Mouse (Mus musculus) midbrain, embryonic 16.5 days (tissue): ENCODE measurements around the gene Faah. TPM values are rescaled to one million over a fixed set of nuclear protein-coding genes. Genes with fewer than 3 reads are reported as not detected.

Source experiments
- ATAC-seq: fragments of 200-750 bp; cut with Nextera tagmentation; 2 replicates; pipeline ENCODE4 v1.8.0; 2017; ENCODE audit warnings: moderate TSS enrichment
- H3K27ac ChIP-seq: fragments of 300-500 bp; sonication (generic); 2 replicates; pipeline ENCODE4 v1.5.1; 2014; ENCODE audit warnings: mild to moderate bottlenecking, low read length, mixed read lengths
- H3K27me3 ChIP-seq: fragments of 300-500 bp; sonication (generic); 2 replicates; pipeline ENCODE4 v1.6.1; 2014; ENCODE audit warnings: low read depth, low read length, mixed read lengths; ENCODE audit not compliant: control insufficient read depth, insufficient read depth
- H3K36me3 ChIP-seq: fragments of 300-500 bp; sonication (generic); 2 replicates; pipeline ENCODE4 v1.6.1; 2014; ENCODE audit warnings: mild to moderate bottlenecking, low read length, moderate library complexity, mixed read lengths; ENCODE audit not compliant: control insufficient read depth, insufficient read depth
- H3K4me1 ChIP-seq: fragments of 300-500 bp; sonication (generic); 2 replicates; pipeline ENCODE4 v1.6.1; 2014; ENCODE audit warnings: mild to moderate bottlenecking, low read length, mixed read lengths; ENCODE audit not compliant: control insufficient read depth, insufficient read depth
- H3K4me2 ChIP-seq: fragments of 300-500 bp; sonication (generic); 2 replicates; pipeline ENCODE4 v1.6.1; 2014; ENCODE audit warnings: mild to moderate bottlenecking, low read length, mixed read lengths
- H3K4me3 ChIP-seq: fragments of 300-500 bp; sonication (generic); 2 replicates; pipeline ENCODE4 v1.5.1; 2014; ENCODE audit warnings: low read depth, mild to moderate bottlenecking, low read length, moderate library complexity, mixed read lengths
- H3K9ac ChIP-seq: fragments of 300-500 bp; sonication (generic); 2 replicates; pipeline ENCODE4 v1.6.1; 2014; ENCODE audit warnings: low read depth, low read length, mixed read lengths
- H3K9me3 ChIP-seq: fragments of 300-500 bp; sonication (generic); replicated peaks from 2 replicates; pipeline ENCODE4 v1.6.1; 2014; ENCODE audit warnings: mild to moderate bottlenecking, low read length, mixed read lengths; ENCODE audit not compliant: control insufficient read depth, poor library complexity, severe bottlenecking
- WGBS: fragments of 180-500 bp; shearing (Covaris S2); extraction: QIAGEN DNeasy Blood & Tissue Kit; methylation state at CpG from one replicate; pipeline ENCODE4 v1.1.7; 2014; 5-methylcytosine and 5-hydroxymethylcytosine counted together
- polyA plus RNA-seq: library from polyadenylated mRNA; unstranded; fragments of >200 nt; fragmentation: Nextera tagmentation; extraction: Ambion mirVana; gene quantifications from 2 replicates; pipeline ENCODE4 v1.2.1, GENCODE M21; 2015

Gene Faah
- polyA plus RNA-seq, 1 experiment from 2014 or later, result 27.3 TPM

DNA sequence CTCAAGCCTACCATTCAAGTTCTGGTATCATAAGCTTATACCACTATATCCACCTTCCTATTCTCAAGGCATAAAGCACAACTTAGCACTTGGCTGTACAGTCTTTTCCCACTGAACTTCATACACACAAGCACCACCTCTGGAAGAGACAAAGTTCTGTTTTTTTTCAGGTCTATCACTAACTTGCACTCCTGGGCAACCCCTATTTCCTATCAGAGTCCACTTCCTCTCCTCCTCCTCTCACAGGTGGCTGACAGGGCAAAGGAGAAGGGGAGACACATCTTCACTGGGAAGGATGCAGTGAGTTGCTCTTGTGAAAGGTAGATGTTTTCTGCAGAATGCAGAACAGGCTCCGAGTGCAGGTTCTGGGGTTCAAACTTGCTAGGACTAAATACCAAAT lies 30.0 kb upstream of the Faah start:
- Histone ChIP-seq H3K27me3 (no peaks in the 10 kb centered on the region), H3K4me1 (peaks cover 3% of the 10 kb centered on the region; the same call in 1 of the 2 replicates), H3K9ac (no peak overlapping the region), H3K4me2 (no peak overlapping the region), H3K9me3 (no peaks in the 10 kb centered on the region), H3K36me3 (no peaks in the 10 kb centered on the region), H3K27ac (no peak overlapping the region), H3K4me3 (no peak overlapping the region)
- ATAC-seq, result no peak
- WGBS, result 97% methylated on average over 1 of the region's 1 CpGs

GRCm38 (mm10) chr4:116046604-116047003 lies 28.9 kb upstream of the Faah start:
- no peaks in the 10 kb centered on the region for H3K9me3 ChIP-seq
- 0 out of 2 replicates have a peak, but pooled peaks cover 2% of the 10 kb centered on the region for H3K36me3 ChIP-seq
- H3K27me3 ChIP-seq, result no peaks in the 10 kb centered on the region
- no peak overlapping the region for H3K9ac ChIP-seq
- H3K27ac ChIP-seq, result no peak overlapping the region
- ATAC-seq, result no peak
- no peak overlapping the region for H3K4me2 ChIP-seq
- 96% methylated on average over 2 of the region's 2 CpGs for WGBS
- no peaks in the 10 kb centered on the region for H3K4me1 ChIP-seq
- H3K4me3 ChIP-seq, result no peak overlapping the region

DNA sequence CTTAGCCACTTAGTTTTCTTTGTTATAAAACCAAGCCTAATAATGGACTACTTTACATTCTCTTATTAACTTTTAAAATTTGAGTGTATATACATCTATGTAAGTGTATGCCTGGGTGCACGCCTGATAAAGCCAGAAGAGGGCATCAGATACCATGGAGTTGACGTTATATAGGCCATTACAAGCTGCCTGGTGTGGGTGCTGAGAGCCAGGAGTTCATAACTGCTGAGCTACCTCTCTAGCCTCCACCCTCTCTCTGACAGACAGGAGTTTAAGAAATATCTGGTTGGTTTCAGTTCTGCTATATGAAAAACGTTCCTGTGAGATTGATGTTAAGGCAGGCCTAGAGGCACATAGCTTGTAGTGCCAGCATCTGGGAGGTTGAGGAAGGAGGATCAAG lies 24.5 kb upstream of the Faah start:
- no peaks in the 10 kb centered on the region for H3K27me3 ChIP-seq
- no peak overlapping the region for H3K27ac ChIP-seq
- no peak for ATAC-seq
- H3K4me2 ChIP-seq, result no peak overlapping the region
- H3K4me3 ChIP-seq, result no peak overlapping the region
- H3K4me1 ChIP-seq, result no peaks in the 10 kb centered on the region
- H3K9ac ChIP-seq, result no peak overlapping the region
- H3K36me3 ChIP-seq, result 0 out of 2 replicates have a peak, but pooled peaks cover 2% of the 10 kb centered on the region
- no peaks in the 10 kb centered on the region for H3K9me3 ChIP-seq
- 81% methylated on average over 3 of the region's 3 CpGs for WGBS

- no peaks in the 10 kb centered on the region for H3K9me3 ChIP-seq
- H3K27me3 ChIP-seq, result no peaks in the 10 kb centered on the region
- H3K4me2 ChIP-seq, result no peak overlapping the region
- no peak for ATAC-seq
- H3K27ac ChIP-seq, result no peak overlapping the region
- no peaks in the 10 kb centered on the region for H3K4me1 ChIP-seq
- WGBS, result 93% methylated on average over 2 of the region's 2 CpGs
- H3K4me3 ChIP-seq, result no peak overlapping the region
- H3K9ac ChIP-seq, result no peak overlapping the region
- H3K36me3 ChIP-seq, result 0 out of 2 replicates have a peak, but pooled peaks cover 5% of the 10 kb centered on the region
Observed at GRCm38 (mm10) chr4:116040466-116040865, 22.7 kb upstream of the Faah start.

GRCm38 (mm10) chr4:116033374-116033773 lies 15.6 kb upstream of the Faah start:
- no peaks in the 10 kb centered on the region for H3K27me3 ChIP-seq
- H3K27ac ChIP-seq, result no peak overlapping the region
- no peak overlapping the region for H3K4me2 ChIP-seq
- H3K36me3 ChIP-seq, result peaks cover 11% of the 10 kb centered on the region
- no peak for ATAC-seq
- H3K4me1 ChIP-seq, result no peaks in the 10 kb centered on the region
- 93% methylated on average over 5 of the region's 5 CpGs for WGBS
- H3K9ac ChIP-seq, result no peak overlapping the region
- H3K9me3 ChIP-seq, result no peaks in the 10 kb centered on the region
- no peak overlapping the region for H3K4me3 ChIP-seq

- peaks cover 11% of the 10 kb centered on the region for H3K36me3 ChIP-seq
- no peaks in the 10 kb centered on the region for H3K4me1 ChIP-seq
- ATAC-seq, result no peak
- H3K27ac ChIP-seq, result no peak overlapping the region
- no peaks in the 10 kb centered on the region for H3K9me3 ChIP-seq
- no peak overlapping the region for H3K9ac ChIP-seq
- H3K4me3 ChIP-seq, result no peak overlapping the region
- no peak overlapping the region for H3K4me2 ChIP-seq
- no peaks in the 10 kb centered on the region for H3K27me3 ChIP-seq
- 89% methylated on average over 9 of the region's 9 CpGs for WGBS
Observed at GRCm38 (mm10) chr4:116032906-116033305, 15.2 kb upstream of the Faah start.

GRCm38 (mm10) chr4:116017300-116017901 lies 325 bp downstream of the Faah start:
- Histone ChIP-seq H3K4me3 (peak overlapping the region; percentile 83), H3K9ac (peak overlapping the region; percentile 89), H3K36me3 (no peaks in the 10 kb centered on the region), H3K27ac (peak overlapping the region; percentile 76), H3K27me3 (peaks cover 15% of the 10 kb centered on the region), H3K9me3 (no peaks in the 10 kb centered on the region), H3K4me2 (peak overlapping the region; percentile 85), H3K4me1 (peaks cover 7% of the 10 kb centered on the region)
- ATAC-seq, result peak; percentile 94
- under 1% methylated on average over 60 of the region's 60 CpGs for WGBS

DNA sequence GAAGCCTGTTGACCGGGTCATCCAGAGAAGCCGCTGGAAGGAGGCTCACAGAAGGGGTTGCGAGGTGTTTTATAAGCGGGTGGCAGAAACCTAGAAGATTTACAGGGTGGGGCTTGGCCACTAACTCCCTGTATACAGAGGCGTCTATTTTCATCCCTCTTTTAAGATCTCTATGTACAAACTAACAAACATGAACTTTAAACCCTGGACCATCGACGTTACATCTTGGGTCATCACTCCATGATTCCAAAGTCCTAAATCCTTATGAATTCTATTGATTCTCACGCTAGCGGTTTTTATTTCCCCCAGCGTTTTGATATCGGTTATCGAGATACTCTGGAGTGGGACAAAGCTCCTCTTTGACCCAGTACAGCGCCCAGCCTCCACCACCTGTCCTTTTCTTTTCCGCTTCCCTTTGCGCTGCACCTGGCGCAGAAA lies 845 bp downstream of the Faah start:
- Histone ChIP-seq H3K36me3 (no peaks in the 10 kb centered on the region), H3K27ac (peak overlapping the region; percentile 76; the same call in 1 of the 2 replicates), H3K27me3 (peaks cover 15% of the 10 kb centered on the region), H3K4me1 (peaks cover 7% of the 10 kb centered on the region), H3K4me3 (peak overlapping the region; percentile 83), H3K4me2 (peak overlapping the region; percentile 85), H3K9ac (peak overlapping the region; percentile 89), H3K9me3 (no peaks in the 10 kb centered on the region)
- ATAC-seq, result no peak
- 11% methylated on average over 16 of the region's 16 CpGs for WGBS

GRCm38 (mm10) chr4:116016396-116016795 lies 1.3 kb downstream of the Faah start:
- Histone ChIP-seq H3K9me3 (no peaks in the 10 kb centered on the region), H3K4me2 (peak overlapping the region; percentile 85), H3K36me3 (no peaks in the 10 kb centered on the region), H3K4me1 (peaks cover 7% of the 10 kb centered on the region), H3K27me3 (peaks cover 15% of the 10 kb centered on the region), H3K9ac (peak overlapping the region; percentile 89), H3K4me3 (peak overlapping the region; percentile 83), H3K27ac (no peak overlapping the region)
- ATAC-seq, result no peak
- WGBS, result 60% methylated on average over 3 of the region's 3 CpGs
